Mouse (Mus musculus): ENCODE measurements at regions not wholly inside any gene's neighbourhood (a gene's known extent, or its start where the extent isn't known, plus 50 kb on each side); places are given as distances from the start of the nearest gene placed in this dataset.

- Histone ChIP-seq H3K4me3 (replicated peaks) (no peak overlapping the region), H3K27ac (replicated peaks) (no peak overlapping the region), H3K9ac (no peak overlapping the region), H3K27me3 (peaks cover 3% of the 10 kb centered on the region; the same call in 1 of the 2 replicates), H3K9me3 (replicated peaks) (no peaks in the 10 kb centered on the region), H3K36me3 (no peaks in the 10 kb centered on the region), H3K4me1 (peaks cover 14% of the 10 kb centered on the region), H3K4me2 (replicated peaks) (no peak overlapping the region)
- peak; percentile 63; the same call in 1 of the 2 replicates for ATAC-seq (ENCODE audit: insufficient number of reproducible peaks, low FRiP score, low TSS enrichment, low read depth)
- 67% methylated on average over 11 of the region's 11 CpGs for WGBS
These were observed 422.9 kb downstream of the Cd83 start for GRCm38 (mm10) chr13:44207400-44208005.

- no peak for ATAC-seq (ENCODE audit: insufficient number of reproducible peaks, low FRiP score, low TSS enrichment, low read depth)
- no peak overlapping the region for H3K27ac ChIP-seq (replicated peaks)
- peaks cover 3% of the 10 kb centered on the region; the same call in 1 of the 2 replicates for H3K27me3 ChIP-seq
- H3K36me3 ChIP-seq = no peaks in the 10 kb centered on the region
- peaks cover 14% of the 10 kb centered on the region for H3K4me1 ChIP-seq
- no peak overlapping the region for H3K4me2 ChIP-seq (replicated peaks)
- WGBS = 24% methylated on average over 11 of the region's 11 CpGs
- H3K4me3 ChIP-seq (replicated peaks) = no peak overlapping the region
- H3K9me3 ChIP-seq (replicated peaks) = no peaks in the 10 kb centered on the region
- H3K9ac ChIP-seq = no peak overlapping the region
These were observed 424.5 kb downstream of the Cd83 start for GRCm38 (mm10) chr13:44209036-44209435.

- H3K9ac ChIP-seq = no peak overlapping the region
- ATAC-seq (ENCODE audit: insufficient number of reproducible peaks, low FRiP score, low TSS enrichment, low read depth) = no peak
- no peaks in the 10 kb centered on the region; the same call in 1 of the 2 replicates for H3K27me3 ChIP-seq
- H3K4me1 ChIP-seq = peaks cover 14% of the 10 kb centered on the region
- H3K4me2 ChIP-seq (replicated peaks) = no peak overlapping the region
- no peaks in the 10 kb centered on the region for H3K9me3 ChIP-seq (replicated peaks)
- H3K36me3 ChIP-seq = no peaks in the 10 kb centered on the region
- 63% methylated on average over 6 of the region's 6 CpGs for WGBS
- H3K27ac ChIP-seq (replicated peaks) = no peak overlapping the region
- H3K4me3 ChIP-seq (replicated peaks) = no peak overlapping the region
These were observed 425.5 kb downstream of the Cd83 start for GRCm38 (mm10) chr13:44210123-44210522.

- Histone ChIP-seq H3K36me3 (no peaks in the 10 kb centered on the region), H3K4me2 (replicated peaks) (no peak overlapping the region), H3K9ac (no peak overlapping the region), H3K9me3 (replicated peaks) (no peaks in the 10 kb centered on the region), H3K27ac (replicated peaks) (no peak overlapping the region), H3K4me1 (peaks cover 14% of the 10 kb centered on the region), H3K27me3 (no peaks in the 10 kb centered on the region; the same call in 1 of the 2 replicates), H3K4me3 (replicated peaks) (no peak overlapping the region)
- ATAC-seq (ENCODE audit: insufficient number of reproducible peaks, low FRiP score, low TSS enrichment, low read depth) = no peak
- WGBS = 80% methylated on average over 4 of the region's 4 CpGs
These were observed 427.8 kb downstream of the Cd83 start for GRCm38 (mm10) chr13:44212356-44212755.

GRCm38 (mm10) chr13:44212936-44213335 is 428.4 kb downstream of the Cd83 start:
- Histone ChIP-seq H3K27me3 (no peaks in the 10 kb centered on the region; the same call in 1 of the 2 replicates), H3K9me3 (replicated peaks) (no peaks in the 10 kb centered on the region), H3K9ac (no peak overlapping the region), H3K36me3 (no peaks in the 10 kb centered on the region), H3K4me2 (replicated peaks) (no peak overlapping the region), H3K4me3 (replicated peaks) (no peak overlapping the region), H3K27ac (replicated peaks) (no peak overlapping the region), H3K4me1 (peaks cover 13% of the 10 kb centered on the region)
- no peak for ATAC-seq (ENCODE audit: insufficient number of reproducible peaks, low FRiP score, low TSS enrichment, low read depth)
- 41% methylated on average over 11 of the region's 11 CpGs for WGBS

GRCm38 (mm10) chr13:44218266-44218665 is 433.7 kb downstream of the Cd83 start:
- Histone ChIP-seq H3K36me3 (no peaks in the 10 kb centered on the region), H3K4me1 (no peaks in the 10 kb centered on the region), H3K4me2 (replicated peaks) (no peak overlapping the region), H3K27ac (replicated peaks) (no peak overlapping the region), H3K9ac (no peak overlapping the region), H3K9me3 (replicated peaks) (no peaks in the 10 kb centered on the region), H3K27me3 (no peaks in the 10 kb centered on the region), H3K4me3 (replicated peaks) (no peak overlapping the region)
- ATAC-seq (ENCODE audit: insufficient number of reproducible peaks, low FRiP score, low TSS enrichment, low read depth) = no peak
- WGBS = 48% methylated on average over 8 of the region's 8 CpGs

- Histone ChIP-seq H3K36me3 (no peaks in the 10 kb centered on the region), H3K27me3 (no peaks in the 10 kb centered on the region), H3K27ac (replicated peaks) (no peak overlapping the region), H3K4me2 (replicated peaks) (no peak overlapping the region), H3K4me1 (peaks cover 4% of the 10 kb centered on the region; the same call in 1 of the 2 replicates), H3K9me3 (replicated peaks) (no peaks in the 10 kb centered on the region), H3K4me3 (replicated peaks) (no peak overlapping the region), H3K9ac (no peak overlapping the region)
- WGBS = 35% methylated on average over 5 of the region's 5 CpGs
- ATAC-seq (ENCODE audit: insufficient number of reproducible peaks, low FRiP score, low TSS enrichment, low read depth) = no peak
These were observed 437.1 kb downstream of the Cd83 start for GRCm38 (mm10) chr13:44221721-44222120.

GRCm38 (mm10) chr13:44222335-44222734 is 437.8 kb downstream of the Cd83 start:
- Histone ChIP-seq H3K27ac (replicated peaks) (no peak overlapping the region), H3K9ac (no peak overlapping the region), H3K4me3 (replicated peaks) (no peak overlapping the region), H3K27me3 (no peaks in the 10 kb centered on the region; the same call in 1 of the 2 replicates), H3K4me1 (peaks cover 4% of the 10 kb centered on the region; the same call in 1 of the 2 replicates), H3K36me3 (no peaks in the 10 kb centered on the region), H3K9me3 (replicated peaks) (no peaks in the 10 kb centered on the region), H3K4me2 (replicated peaks) (no peak overlapping the region)
- ATAC-seq (ENCODE audit: insufficient number of reproducible peaks, low FRiP score, low TSS enrichment, low read depth) = no peak

GRCm38 (mm10) chr13:44227706-44228459 is 443.3 kb downstream of the Cd83 start:
- no peaks in the 10 kb centered on the region for H3K9me3 ChIP-seq (replicated peaks)
- H3K4me3 ChIP-seq (replicated peaks) = no peak overlapping the region
- 64% methylated on average over 14 of the region's 14 CpGs for WGBS
- H3K4me2 ChIP-seq (replicated peaks) = peak overlapping the region; percentile 38; the same call in 1 of the 2 replicates
- ATAC-seq (ENCODE audit: insufficient number of reproducible peaks, low FRiP score, low TSS enrichment, low read depth) = no peak
- no peak overlapping the region for H3K9ac ChIP-seq
- no peak overlapping the region for H3K27ac ChIP-seq (replicated peaks)
- no peaks in the 10 kb centered on the region; the same call in 1 of the 2 replicates for H3K27me3 ChIP-seq
- H3K36me3 ChIP-seq = no peaks in the 10 kb centered on the region
- peaks cover 35% of the 10 kb centered on the region for H3K4me1 ChIP-seq

- Histone ChIP-seq H3K4me2 (replicated peaks) (peak overlapping the region; percentile 38), H3K9me3 (replicated peaks) (no peaks in the 10 kb centered on the region), H3K27me3 (no peaks in the 10 kb centered on the region; the same call in 1 of the 2 replicates), H3K27ac (replicated peaks) (no peak overlapping the region), H3K4me3 (replicated peaks) (peak overlapping the region; percentile 14), H3K9ac (no peak overlapping the region), H3K36me3 (no peaks in the 10 kb centered on the region), H3K4me1 (peaks cover 32% of the 10 kb centered on the region)
- no peak for ATAC-seq (ENCODE audit: insufficient number of reproducible peaks, low FRiP score, low TSS enrichment, low read depth)
- 4% methylated on average over 16 of the region's 16 CpGs for WGBS
These were observed 444.1 kb downstream of the Cd83 start for GRCm38 (mm10) chr13:44228540-44229135.

- Histone ChIP-seq H3K4me3 (replicated peaks) (no peak overlapping the region), H3K9me3 (replicated peaks) (no peaks in the 10 kb centered on the region), H3K27me3 (no peaks in the 10 kb centered on the region; the same call in 1 of the 2 replicates), H3K9ac (no peak overlapping the region), H3K36me3 (no peaks in the 10 kb centered on the region), H3K27ac (replicated peaks) (no peak overlapping the region), H3K4me1 (peaks cover 31% of the 10 kb centered on the region), H3K4me2 (replicated peaks) (peak overlapping the region; percentile 38; the same call in 1 of the 2 replicates)
- WGBS = 16% methylated on average over 7 of the region's 7 CpGs
- 0 out of 2 replicates have a peak, but pooled peaks have one; percentile 30 for ATAC-seq (ENCODE audit: insufficient number of reproducible peaks, low FRiP score, low TSS enrichment, low read depth)
These were observed 444.6 kb downstream of the Cd83 start for GRCm38 (mm10) chr13:44229136-44229611.

Data from embryonic facial prominence, embryonic 15.5 days (tissue).